Mouse (Mus musculus) cortical plate, adult 2 months (tissue): Measurements from ENCODE around the gene Spem2.

Experiments
- CTCF ChIP-seq: fragments of 200-500 bp; IDR thresholded peaks from 2 replicates; pipeline ENCODE4 v1.5.1; 2011; ENCODE audit warnings: mild to moderate bottlenecking, control low read depth, low read length; ENCODE audit not compliant: insufficient read depth; ENCODE audit errors: extremely low read depth
- POLR2A ChIP-seq: fragments of 200-500 bp; IDR thresholded peaks from 2 replicates; pipeline ENCODE4 v1.6.1; 2011; ENCODE audit warnings: mild to moderate bottlenecking, low read length, control low read depth; ENCODE audit not compliant: insufficient read depth; ENCODE audit errors: extremely low read depth

DNA sequence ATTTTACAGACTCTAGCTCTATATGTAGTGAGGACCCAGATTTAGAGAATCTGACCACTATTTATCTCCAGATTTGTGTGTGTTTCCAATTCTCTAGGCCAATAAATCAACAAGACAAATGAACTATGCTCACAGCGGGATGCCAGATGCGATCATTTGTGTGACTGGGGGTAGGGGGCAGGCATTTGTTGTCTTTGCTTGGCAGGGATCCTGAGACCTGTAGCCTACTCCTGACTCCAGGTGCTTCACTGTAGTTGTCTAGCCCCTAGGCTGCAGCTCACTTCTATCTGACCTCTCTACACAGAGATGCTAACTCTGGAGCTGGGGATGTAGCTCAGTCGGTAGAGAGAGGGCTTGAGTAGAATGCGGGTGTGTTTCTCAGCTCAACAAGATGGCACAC is 36.4 kb downstream of the Spem2 start:
- TF ChIP-seq CTCF (no peak), POLR2A (no peak)
